Mouse (Mus musculus): Measurements from ENCODE around the gene Ksr1.
"Not testable (repeated sequence)": the region's sequence is repeated elsewhere in the genome, so short reads cannot be mapped to it uniquely, and the experiment has no call there.

The Ksr1 gene

GRCm38 (mm10) chr11:79036324-79036723 lies 109.9 kb downstream of the Ksr1 start:
- DNase-seq, result no peak

DNA sequence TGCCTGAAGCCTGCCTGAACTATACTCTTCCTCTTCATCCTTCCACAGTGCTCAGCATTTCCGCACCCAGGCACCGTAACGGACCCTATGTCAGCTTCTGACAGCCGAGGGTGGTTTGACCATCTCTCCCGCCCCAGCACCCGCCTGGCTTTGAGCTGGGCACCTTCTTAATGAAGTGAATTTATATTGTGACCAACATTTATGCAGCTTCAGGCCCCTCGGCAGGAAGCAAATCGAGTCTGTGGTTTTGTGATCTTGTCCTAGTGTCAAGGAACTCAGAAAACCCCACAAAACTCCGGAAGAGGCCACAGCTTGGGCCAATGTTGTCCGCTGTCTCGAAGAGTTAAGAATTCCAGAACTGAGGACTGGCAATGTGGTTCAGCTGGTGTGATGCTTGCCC lies 112.6 kb downstream of the Ksr1 start:
- no peak for DNase-seq

DNA sequence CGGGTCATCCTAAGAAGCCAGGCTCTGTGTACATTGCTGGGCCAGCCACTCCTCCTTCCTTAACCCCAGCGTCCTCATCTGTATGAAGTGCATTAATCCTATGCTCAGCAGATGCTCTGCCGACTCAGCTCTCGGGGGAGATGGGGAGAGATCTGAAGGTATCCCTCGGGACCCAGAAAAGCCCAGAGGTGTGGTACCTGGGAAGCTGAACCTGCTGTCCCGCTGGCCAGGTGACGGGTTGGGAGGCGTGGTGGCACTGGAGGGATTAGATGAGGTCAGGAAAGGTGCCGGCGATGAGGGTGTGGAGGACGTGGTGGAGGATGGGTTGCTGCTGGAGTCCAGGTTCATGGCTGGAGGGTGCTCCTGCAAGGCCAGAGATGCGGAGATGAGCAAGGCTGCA lies 113.2 kb downstream of the Ksr1 start:
- no peak for DNase-seq

GRCm38 (mm10) chr11:79031452-79031746 lies 114.8 kb downstream of the Ksr1 start:
- DNase-seq, result no peak

- peak; percentile 86 for DNase-seq
Measured at GRCm38 (mm10) chr11:79030570-79031451, 115.4 kb downstream of the Ksr1 start.

DNA sequence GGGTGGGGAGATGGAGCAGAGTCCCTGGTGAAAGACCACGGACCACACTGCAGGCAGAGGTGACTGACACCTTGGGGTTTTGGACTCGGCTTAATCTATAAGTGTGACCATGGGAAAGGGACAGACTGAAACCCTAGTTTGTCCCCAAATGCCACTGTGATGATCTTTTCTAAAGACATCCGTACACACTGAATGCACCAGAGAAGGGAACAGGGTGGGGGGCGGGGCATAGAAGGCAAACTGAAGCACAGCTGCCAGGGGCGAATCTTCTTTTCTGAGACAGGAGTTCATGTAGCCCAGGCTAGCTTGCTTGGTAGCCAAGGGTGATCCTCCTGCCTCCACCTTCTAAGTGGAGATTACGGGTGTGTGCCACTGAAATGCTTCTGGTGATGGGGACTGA lies 122.5 kb downstream of the Ksr1 start:
- DNase-seq, result no peak

DNA sequence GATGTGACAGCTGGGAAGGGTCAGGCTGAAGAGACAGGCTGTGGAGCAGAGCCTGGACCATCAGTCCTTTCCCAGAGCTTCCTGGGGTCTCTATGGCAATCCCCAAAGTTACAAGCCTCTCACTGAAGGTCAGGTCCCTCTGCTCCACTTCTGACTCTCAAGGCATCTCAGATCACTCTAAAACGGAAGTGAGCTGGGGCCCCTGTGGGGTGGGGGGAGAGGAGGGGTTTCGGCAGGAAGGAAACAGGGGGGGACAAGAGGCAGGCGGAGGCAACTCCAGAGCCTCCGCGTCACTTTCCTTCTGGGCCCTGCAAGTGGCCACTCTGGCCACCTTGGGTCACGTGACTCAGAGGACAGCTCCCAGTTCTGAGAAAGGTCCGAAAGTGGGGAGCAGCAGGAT lies 122.9 kb downstream of the Ksr1 start:
- peak; percentile 58 for DNase-seq

- no peak for DNase-seq
Measured at GRCm38 (mm10) chr11:79022836-79023235, 123.4 kb downstream of the Ksr1 start.

DNA sequence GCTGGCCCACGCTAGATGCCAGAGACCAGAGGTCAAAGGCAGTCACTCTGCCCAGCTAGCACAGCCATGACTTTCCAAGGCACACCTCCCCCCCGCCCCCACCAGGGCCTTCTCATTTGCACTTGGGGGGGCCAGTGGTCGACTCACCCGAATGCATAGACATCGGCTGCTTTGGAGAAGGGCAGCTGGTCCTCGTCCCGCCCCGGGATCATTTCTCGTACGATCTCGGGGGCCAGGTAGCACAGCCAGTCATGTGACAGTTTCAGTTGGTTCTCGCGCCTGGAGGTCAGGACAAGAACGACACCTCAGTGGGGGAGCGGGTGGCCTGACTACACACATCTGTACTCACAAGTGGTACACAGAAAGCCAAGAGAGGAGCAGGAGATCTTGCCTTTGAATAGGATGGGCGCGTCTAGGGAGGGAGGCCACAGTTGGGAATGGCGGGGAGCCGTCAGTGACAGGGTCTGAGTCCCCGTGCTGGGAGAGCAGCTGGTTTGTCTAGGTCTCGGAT lies 125.6 kb downstream of the Ksr1 start:
- DNase-seq, result no peak

GRCm38 (mm10) chr11:79019839-79020534 lies 126.2 kb downstream of the Ksr1 start:
- peak; percentile 70 for DNase-seq

- peak; percentile 81 for DNase-seq
Measured at GRCm38 (mm10) chr11:79018954-79019704, 127.1 kb downstream of the Ksr1 start.

- no peak for DNase-seq
Measured at GRCm38 (mm10) chr11:79017161-79017606, 129.0 kb downstream of the Ksr1 start.

DNA sequence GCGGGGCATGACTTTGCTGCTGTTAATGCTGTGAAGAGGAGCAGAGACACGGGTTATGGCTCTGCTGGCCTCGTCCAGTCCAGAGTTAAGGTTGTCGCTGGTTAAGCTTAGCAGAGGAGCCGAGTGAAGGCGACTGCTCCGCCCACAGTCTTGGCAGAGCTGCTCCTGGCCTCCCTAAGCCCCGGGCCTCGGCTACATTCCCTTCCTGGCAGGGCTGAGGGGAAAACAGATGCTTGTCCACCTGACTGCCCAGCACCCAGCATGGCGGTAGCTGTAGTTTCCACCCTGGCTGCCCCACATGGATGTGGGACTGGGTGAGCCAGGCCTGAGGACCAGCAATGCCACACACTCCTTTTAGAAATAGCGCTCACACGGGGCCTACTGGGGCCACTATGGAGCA lies 130.0 kb downstream of the Ksr1 start:
- DNase-seq, result no peak

DNA sequence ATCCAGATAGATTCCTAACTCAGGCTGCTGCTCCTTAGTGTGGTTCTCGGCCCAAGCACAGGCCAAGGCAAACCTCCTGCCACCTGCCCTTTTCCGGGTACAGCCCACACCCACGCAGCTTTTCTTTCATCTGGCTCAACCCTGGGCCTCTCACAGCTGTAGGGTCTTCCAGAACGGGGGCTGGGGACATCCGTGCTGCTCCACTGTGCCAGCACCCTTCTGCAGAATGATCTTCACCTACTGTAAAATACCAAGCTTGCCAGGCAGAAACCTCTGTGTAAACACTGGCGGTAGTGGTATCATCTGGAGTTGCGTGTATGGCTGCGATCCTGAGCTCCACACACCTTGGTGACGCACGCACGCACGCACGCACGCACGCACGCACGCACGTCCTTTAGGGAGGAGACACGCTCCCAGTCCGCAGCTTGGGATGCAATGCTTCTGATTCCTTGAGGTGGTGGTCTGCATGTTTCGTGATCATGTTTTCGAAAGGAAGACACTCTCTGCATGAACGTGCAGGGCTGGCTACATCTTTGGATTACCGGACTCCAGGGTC lies 130.5 kb downstream of the Ksr1 start:
- DNase-seq, result no peak

- DNase-seq, result no peak
Measured at GRCm38 (mm10) chr11:79014602-79015325, 131.4 kb downstream of the Ksr1 start.

GRCm38 (mm10) chr11:79013806-79014205 lies 132.4 kb downstream of the Ksr1 start:
- no peak for DNase-seq

DNA sequence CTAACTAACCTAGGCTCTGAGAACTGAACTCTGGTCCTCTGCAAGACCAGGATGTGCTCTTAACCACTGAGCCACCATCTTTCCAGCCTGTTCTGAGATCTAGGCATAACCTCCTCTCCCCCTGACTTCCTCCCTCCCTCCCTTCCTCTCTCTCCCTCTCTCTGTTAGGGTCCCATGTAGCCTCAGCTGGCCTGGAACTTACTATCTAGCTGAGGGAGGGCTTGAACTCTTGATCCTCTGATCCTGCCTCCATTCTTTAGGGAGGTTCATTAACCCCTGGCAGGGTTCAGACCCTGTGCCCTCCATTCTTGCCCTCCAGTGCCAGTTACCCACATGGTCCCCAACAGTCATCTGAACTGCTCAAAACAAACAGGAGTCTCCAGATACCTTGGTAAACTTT lies 133.2 kb downstream of the Ksr1 start:
- no peak for DNase-seq

- no peak for DNase-seq
Measured at GRCm38 (mm10) chr11:79012529-79012928, 133.7 kb downstream of the Ksr1 start.

DNA sequence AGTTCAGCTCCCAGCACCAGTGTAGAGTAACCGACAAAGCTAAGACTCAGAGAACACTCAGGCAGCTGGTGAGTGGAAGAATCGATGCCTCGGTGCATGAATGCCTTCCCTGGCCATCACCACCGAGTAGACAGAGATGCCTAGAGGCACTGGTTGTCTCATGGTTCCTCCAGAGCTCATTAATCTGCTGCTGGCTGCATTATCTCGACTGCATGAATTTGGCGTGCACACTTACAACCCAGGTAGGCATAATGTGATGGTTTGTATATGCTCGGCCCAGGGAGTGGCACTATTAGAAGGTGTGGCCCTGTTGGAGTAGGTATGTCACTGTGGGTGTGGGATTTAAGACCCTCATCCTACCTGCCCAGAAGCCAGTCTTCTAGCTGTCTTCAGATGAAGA lies 137.3 kb downstream of the Ksr1 start:
- no peak for DNase-seq

DNA sequence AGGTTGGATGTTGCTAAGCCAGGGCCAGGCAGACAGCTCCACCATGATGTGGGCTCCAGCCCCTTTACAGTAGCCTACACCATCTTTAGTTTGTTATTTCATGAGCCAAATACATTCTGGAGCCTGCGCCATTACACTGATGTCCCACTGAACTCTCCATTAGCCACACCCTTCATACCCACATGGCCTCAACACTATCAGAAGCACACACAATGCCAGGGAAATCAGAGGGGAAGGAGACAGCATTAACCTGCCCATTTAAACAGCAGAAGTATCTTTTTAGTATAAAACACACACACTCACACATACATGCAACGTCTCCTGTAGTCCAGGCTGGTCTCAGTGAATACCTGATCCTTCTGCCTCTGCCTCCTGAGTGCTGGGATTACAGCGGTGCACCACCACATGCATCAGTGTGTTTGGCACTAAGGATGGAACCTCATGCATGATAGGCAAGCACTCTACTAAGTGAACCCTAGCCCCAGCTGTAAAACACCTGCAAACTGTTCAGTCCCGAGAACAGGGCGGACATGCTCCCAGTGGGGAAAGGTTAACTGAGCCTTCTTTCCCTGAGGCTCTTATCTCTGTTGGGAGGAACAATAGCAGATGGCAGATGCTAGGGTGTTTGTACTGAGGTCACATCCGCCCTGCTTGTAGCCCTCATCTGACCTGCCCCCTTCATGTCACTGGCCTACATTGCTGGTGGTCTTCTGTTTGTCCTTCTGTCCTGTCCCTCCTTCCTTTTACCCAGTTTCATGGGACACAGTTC lies 138.0 kb downstream of the Ksr1 start:
- no peak for DNase-seq

DNA sequence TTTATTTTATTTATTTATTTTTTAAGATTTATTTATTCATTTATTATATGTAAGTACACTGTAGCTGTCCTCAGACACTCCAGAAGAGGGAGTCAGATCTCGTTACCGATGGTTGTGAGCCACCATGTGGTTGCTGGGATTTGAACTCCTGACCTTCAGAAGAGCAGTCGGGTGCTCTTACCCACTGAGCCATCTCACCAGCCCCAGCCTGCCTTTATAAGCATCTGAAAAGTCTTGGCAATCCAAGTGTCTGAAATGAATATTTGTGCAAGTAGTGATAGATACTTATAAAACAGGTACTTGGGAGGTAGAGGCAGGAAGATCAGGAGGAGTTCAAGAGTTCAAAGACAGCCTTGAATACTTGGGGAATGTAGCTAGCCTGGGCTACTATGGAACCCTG lies 138.9 kb downstream of the Ksr1 start:
- DNase-seq, result not testable (repeated sequence)

DNA sequence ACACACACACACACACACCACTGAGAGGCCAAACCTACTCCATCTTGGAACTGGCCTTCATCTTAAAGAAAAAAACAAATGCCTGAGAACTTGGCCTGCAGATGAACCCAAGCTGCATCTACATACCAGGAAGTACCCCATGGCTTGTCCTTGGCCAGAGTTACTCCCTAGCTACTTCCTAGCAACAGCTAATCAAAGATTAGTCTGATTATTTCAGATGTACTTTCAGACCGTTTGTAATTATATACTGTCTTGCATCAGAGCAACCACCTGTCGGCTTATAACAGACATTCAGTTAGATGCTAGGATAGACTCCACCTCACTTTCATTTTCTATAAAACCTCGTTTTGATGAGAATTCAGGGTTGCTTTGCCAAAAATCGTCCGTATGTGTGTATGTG lies 139.8 kb downstream of the Ksr1 start:
- DNase-seq, result no peak

Measured in liver (tissue).